Mouse (Mus musculus) hindbrain, embryonic 14.5 days (tissue): ENCODE measurements around the gene B4galnt4. TPM values are rescaled to one million over a fixed set of nuclear protein-coding genes. Genes with fewer than 3 reads are reported as not detected.

Experiments used
- ATAC-seq: fragments of 200-750 bp; cut with Nextera tagmentation; 2 replicates; pipeline ENCODE4 v1.8.0; 2017; ENCODE audit warnings: moderate number of reproducible peaks, mild to moderate bottlenecking, moderate TSS enrichment, moderate library complexity; ENCODE audit not compliant: low FRiP score
- DNase-seq: peaks from one replicate; pipeline ENCODE4 v3.0.0-alpha.2; 2015; ENCODE audit warnings: low spot score
- H3K27ac ChIP-seq: fragments of 300-500 bp; sonication (generic); 2 replicates; pipeline ENCODE4 v1.5.1; 2014; ENCODE audit warnings: mild to moderate bottlenecking, moderate library complexity
- H3K27me3 ChIP-seq: fragments of 300-500 bp; sonication (generic); 2 replicates; pipeline ENCODE4 v1.6.1; 2014; ENCODE audit warnings: mild to moderate bottlenecking, low read length, mixed read lengths; ENCODE audit not compliant: control insufficient read depth, insufficient read depth
- H3K36me3 ChIP-seq: fragments of 300-500 bp; sonication (generic); replicated peaks from 2 replicates; pipeline ENCODE4 v1.6.1; 2014; ENCODE audit not compliant: control insufficient read depth, insufficient read depth
- H3K4me1 ChIP-seq: fragments of 300-500 bp; sonication (generic); replicated peaks from 2 replicates; pipeline ENCODE4 v1.6.1; 2014; ENCODE audit warnings: antibody characterized with exemption, low read length, mixed read lengths; ENCODE audit not compliant: control insufficient read depth, insufficient read depth
- H3K4me2 ChIP-seq: fragments of 300-500 bp; sonication (generic); replicated peaks from 2 replicates; pipeline ENCODE4 v1.6.1; 2014; ENCODE audit warnings: mild to moderate bottlenecking, moderate library complexity
- H3K4me3 ChIP-seq: fragments of 300-500 bp; sonication (generic); replicated peaks from 2 replicates; pipeline ENCODE4 v1.5.1; 2014; ENCODE audit warnings: mild to moderate bottlenecking, low read length
- H3K9ac ChIP-seq: fragments of 300-500 bp; sonication (generic); 2 replicates; pipeline ENCODE4 v1.6.1; 2014
- H3K9me3 ChIP-seq: fragments of 300-500 bp; sonication (generic); 2 replicates; pipeline ENCODE4 v1.6.1; 2016; ENCODE audit warnings: low read length; ENCODE audit not compliant: control insufficient read depth
- WGBS: fragments of 180-500 bp; shearing (Covaris S2); extraction: QIAGEN DNeasy Blood & Tissue Kit; methylation state at CpG from one replicate; pipeline ENCODE4 v1.1.7; 2014; 5-methylcytosine and 5-hydroxymethylcytosine counted together
- polyA plus RNA-seq: library from polyadenylated mRNA; unstranded; fragments of >200 nt; fragmentation: Nextera tagmentation; extraction: Ambion mirVana; gene quantifications from 2 replicates; pipeline ENCODE4 v1.2.1, GENCODE M21; 2014

The B4galnt4 gene
- polyA plus RNA-seq, 1 experiment from 2014 or later = 41.5 TPM

- Histone ChIP-seq H3K9me3 (no peaks in the 10 kb centered on the region), H3K9ac (no peak overlapping the region), H3K4me3 (no peak overlapping the region), H3K4me1 (peaks cover 24% of the 10 kb centered on the region), H3K4me2 (no peak overlapping the region), H3K36me3 (peaks cover 52% of the 10 kb centered on the region), H3K27me3 (no peaks in the 10 kb centered on the region), H3K27ac (no peak overlapping the region)
- DNase-seq = no peak
- no peak for ATAC-seq
- WGBS = 90% methylated on average over 3 of the region's 3 CpGs
These were observed 2.4 kb downstream of the B4galnt4 start for GRCm38 (mm10) chr7:141063353-141063752.

GRCm38 (mm10) chr7:141064175-141064574 lies 3.3 kb downstream of the B4galnt4 start:
- Histone ChIP-seq H3K4me3 (no peak overlapping the region), H3K27me3 (no peaks in the 10 kb centered on the region), H3K36me3 (peaks cover 58% of the 10 kb centered on the region), H3K4me1 (peaks cover 24% of the 10 kb centered on the region), H3K4me2 (no peak overlapping the region), H3K9ac (no peak overlapping the region), H3K9me3 (no peaks in the 10 kb centered on the region), H3K27ac (no peak overlapping the region)
- 88% methylated on average over 7 of the region's 7 CpGs for WGBS
- no peak for ATAC-seq
- DNase-seq = no peak

DNA sequence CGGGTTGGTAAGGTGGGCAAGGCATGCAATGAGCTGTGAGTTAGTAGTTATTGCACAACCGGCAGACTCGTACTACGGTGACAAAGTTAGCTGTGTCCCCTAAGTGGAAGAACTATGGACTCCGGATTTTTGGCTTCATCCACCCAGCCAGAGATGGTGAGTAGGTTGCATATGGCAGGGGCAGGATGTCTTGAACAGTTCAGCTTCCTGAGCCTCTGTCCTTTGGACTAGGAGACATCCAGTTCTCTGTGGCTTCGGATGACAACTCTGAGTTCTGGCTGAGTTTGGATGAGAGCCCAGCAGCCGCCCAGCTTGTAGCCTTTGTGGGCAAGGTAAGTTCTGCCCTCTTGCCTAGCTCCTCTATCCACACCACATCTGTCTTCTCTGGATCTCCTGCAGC lies 3.7 kb downstream of the B4galnt4 start:
- Histone ChIP-seq H3K27me3 (no peaks in the 10 kb centered on the region), H3K9me3 (no peaks in the 10 kb centered on the region), H3K4me2 (no peak overlapping the region), H3K36me3 (peaks cover 58% of the 10 kb centered on the region), H3K4me3 (no peak overlapping the region), H3K9ac (no peak overlapping the region), H3K27ac (no peak overlapping the region), H3K4me1 (peaks cover 22% of the 10 kb centered on the region)
- ATAC-seq (no peak), DNase-seq (no peak)
- WGBS = 93% methylated on average over 7 of the region's 7 CpGs

- Histone ChIP-seq H3K9ac (no peak overlapping the region), H3K4me2 (no peak overlapping the region), H3K9me3 (no peaks in the 10 kb centered on the region), H3K36me3 (peaks cover 60% of the 10 kb centered on the region), H3K27ac (no peak overlapping the region), H3K27me3 (peaks cover 3% of the 10 kb centered on the region), H3K4me3 (no peak overlapping the region), H3K4me1 (peaks cover 3% of the 10 kb centered on the region; the same call in 1 of the 2 replicates)
- 77% methylated on average over 19 of the region's 19 CpGs for WGBS
- no peak for DNase-seq
- ATAC-seq = no peak
These were observed 7.4 kb downstream of the B4galnt4 start for GRCm38 (mm10) chr7:141068351-141068750.

GRCm38 (mm10) chr7:141070058-141070862 lies 9.4 kb downstream of the B4galnt4 start:
- WGBS = 2% methylated on average over 51 of the region's 51 CpGs

DNA sequence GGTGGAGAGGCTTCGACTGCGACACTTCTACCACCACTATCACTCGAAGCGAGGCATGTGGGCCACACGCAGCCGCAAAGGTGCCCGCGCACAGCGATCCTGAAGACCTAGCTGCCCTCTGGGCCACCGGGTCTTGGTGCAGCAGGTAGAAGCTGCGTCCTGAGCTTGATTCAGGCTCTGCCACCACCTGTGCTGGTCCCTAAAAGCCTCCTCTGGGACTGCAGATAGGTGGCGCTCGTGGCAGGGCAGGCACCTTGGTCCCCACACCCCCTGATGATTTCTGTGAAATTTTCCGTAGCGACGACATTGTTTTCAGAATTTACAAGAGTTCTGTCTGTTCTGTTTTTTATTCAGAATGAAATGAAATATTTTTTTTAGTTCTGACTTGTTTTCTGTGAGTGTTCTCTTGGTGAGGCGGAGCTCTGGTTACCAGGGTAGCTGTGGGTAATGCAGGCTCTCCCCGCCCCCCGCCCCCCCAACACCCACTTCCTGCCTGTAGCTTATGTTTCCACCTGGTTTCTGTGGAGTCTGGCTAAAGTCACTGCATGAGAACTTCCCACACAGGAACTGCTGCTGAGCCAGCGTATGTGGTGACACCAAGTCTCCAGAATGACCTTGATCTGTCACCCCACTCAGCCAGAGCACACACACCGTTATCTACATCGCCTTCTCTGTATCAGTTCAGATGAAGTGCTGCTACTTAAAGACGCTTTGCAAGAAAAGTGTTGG lies 11.3 kb downstream of the B4galnt4 start:
- H3K36me3 ChIP-seq = peaks cover 26% of the 10 kb centered on the region
- peaks cover 3% of the 10 kb centered on the region for H3K27me3 ChIP-seq
- WGBS = 33% methylated on average over 23 of the region's 23 CpGs
- peaks cover 3% of the 10 kb centered on the region; the same call in 1 of the 2 replicates for H3K4me1 ChIP-seq
- H3K27ac ChIP-seq = no peak overlapping the region
- DNase-seq = no peak
- ATAC-seq = no peak
- no peak overlapping the region for H3K4me2 ChIP-seq
- no peak overlapping the region for H3K4me3 ChIP-seq
- H3K9ac ChIP-seq = no peak overlapping the region
- H3K9me3 ChIP-seq = no peaks in the 10 kb centered on the region

More at GRCm38 (mm10) chr7:141070058-141070862, 9.4 kb downstream of the B4galnt4 start:
- peaks cover 3% of the 10 kb centered on the region for H3K27me3 ChIP-seq
- H3K4me3 ChIP-seq = peak overlapping the region; percentile 32
- peak overlapping the region; percentile 68 for H3K9ac ChIP-seq
- ATAC-seq = peak; percentile 67
- H3K4me1 ChIP-seq = peaks cover 3% of the 10 kb centered on the region; the same call in 1 of the 2 replicates
- H3K9me3 ChIP-seq = no peaks in the 10 kb centered on the region
- peak overlapping the region; percentile 79 for H3K27ac ChIP-seq
- H3K4me2 ChIP-seq = peak overlapping the region; percentile 68
- DNase-seq = peak; percentile 87
- H3K36me3 ChIP-seq = peaks cover 45% of the 10 kb centered on the region

GRCm38 (mm10) chr7:141073782-141074181 lies 12.9 kb downstream of the B4galnt4 start:
- 85% methylated on average over 4 of the region's 4 CpGs for WGBS
- ATAC-seq (no peak), DNase-seq (no peak)
- Histone ChIP-seq H3K36me3 (peaks cover 10% of the 10 kb centered on the region), H3K9ac (no peak overlapping the region), H3K27ac (no peak overlapping the region), H3K27me3 (peaks cover 3% of the 10 kb centered on the region), H3K9me3 (no peaks in the 10 kb centered on the region), H3K4me1 (peaks cover 3% of the 10 kb centered on the region; the same call in 1 of the 2 replicates), H3K4me3 (no peak overlapping the region), H3K4me2 (no peak overlapping the region)

DNA sequence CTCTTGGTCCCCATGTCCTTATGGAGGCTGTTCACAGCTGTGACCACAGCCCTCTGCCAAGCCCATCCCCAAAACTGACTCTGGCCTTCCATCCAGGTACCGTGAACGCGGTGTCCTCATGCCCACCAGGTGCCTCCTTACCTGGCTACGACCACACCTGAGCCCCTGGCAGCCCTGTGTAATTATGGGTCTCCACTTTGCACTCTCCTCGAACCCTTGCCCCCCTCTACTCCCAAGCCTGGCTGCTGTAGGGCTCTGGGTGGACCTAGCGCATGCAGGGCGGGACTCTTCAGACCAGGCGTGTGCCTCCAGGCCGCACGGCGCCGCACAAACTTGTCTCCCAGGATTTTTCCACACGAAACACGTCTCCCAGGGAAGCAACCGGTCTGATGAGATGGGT lies 16.9 kb downstream of the B4galnt4 start, which contains the start of gene Pkp3:
TSS of gene Pkp3 (plus strand) at position 378 of the 400 bp plus-strand sequence.
- Histone ChIP-seq H3K4me1 (no peaks in the 10 kb centered on the region), H3K9me3 (no peaks in the 10 kb centered on the region), H3K27ac (no peak within 1 kb of the TSS), H3K4me3 (no peak within 1 kb of the TSS), H3K4me2 (no peak within 1 kb of the TSS), H3K36me3 (no peaks in the 10 kb centered on the region), H3K27me3 (no peaks in the 10 kb centered on the region), H3K9ac (no peak within 1 kb of the TSS)
- DNase-seq = no peak
- 90% methylated on average over 15 of the region's 15 CpGs for WGBS
- no peak for ATAC-seq

DNA sequence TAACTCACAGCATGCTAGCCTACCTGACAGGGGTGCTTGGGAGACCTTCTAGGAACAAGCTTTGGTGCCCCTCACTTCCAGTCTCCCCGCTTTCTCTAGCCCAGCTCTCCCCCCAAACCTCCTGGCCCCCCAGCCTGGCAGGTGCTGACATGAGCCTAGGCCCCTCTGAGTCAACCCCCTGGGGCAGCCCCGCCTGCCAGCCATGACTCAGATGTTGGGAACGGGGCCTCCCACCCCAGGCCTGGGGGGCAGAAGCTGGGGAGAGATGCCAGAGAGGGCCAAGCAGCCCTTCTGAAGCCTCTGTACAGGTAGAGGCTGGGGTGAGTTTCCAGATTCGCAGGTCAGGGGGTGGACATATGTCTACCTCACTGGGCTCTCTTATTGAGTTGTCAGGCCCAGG lies 18.0 kb downstream of the B4galnt4 start:
- no peaks in the 10 kb centered on the region for H3K4me1 ChIP-seq
- H3K27ac ChIP-seq = no peak overlapping the region
- H3K27me3 ChIP-seq = no peaks in the 10 kb centered on the region
- no peak overlapping the region for H3K4me2 ChIP-seq
- H3K4me3 ChIP-seq = no peak overlapping the region
- no peaks in the 10 kb centered on the region for H3K9me3 ChIP-seq
- no peak for DNase-seq
- 88% methylated on average over 4 of the region's 4 CpGs for WGBS
- no peaks in the 10 kb centered on the region for H3K36me3 ChIP-seq
- no peak overlapping the region for H3K9ac ChIP-seq
- no peak for ATAC-seq
